Mouse (Mus musculus) adrenal gland (tissue): ENCODE results near the gene Elp6.

Source experiments
- intact Hi-C: fragments of 180-260 bp; cut with DNase I; formaldehyde crosslinking; loops from one replicate; pipeline ENCODE4 v1.15.1; 2025

Gene Elp6

GRCm38 (mm10) chr9:110315410-110315809, 10.4 kb downstream of the Elp6 start:
- intact Hi-C loops, result no loop called here

- intact Hi-C loops, result no loop called here
These were observed 10.9 kb downstream of the Elp6 start for GRCm38 (mm10) chr9:110315904-110316303.

- intact Hi-C loops, result no loop called here
These were observed 11.5 kb downstream of the Elp6 start for GRCm38 (mm10) chr9:110316503-110316902.

DNA sequence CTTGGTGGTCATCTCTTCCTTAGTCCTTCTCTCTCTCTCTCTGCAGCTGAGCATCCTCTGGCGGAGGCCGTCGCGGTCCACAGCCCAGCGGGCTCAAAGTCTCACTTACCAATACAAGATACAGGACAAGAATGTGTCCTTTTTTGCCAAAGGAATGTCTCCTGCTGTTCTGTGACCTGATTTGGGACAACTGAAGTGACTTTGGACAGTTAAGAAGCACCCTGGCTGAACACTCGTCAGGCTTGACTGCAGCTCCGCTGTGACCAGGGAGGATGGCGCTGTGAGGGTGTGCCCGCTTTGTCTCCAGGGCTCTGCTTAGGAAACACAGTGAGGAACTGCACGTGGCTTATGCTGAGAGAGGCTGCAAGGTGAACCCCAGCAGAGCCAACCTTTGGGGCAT, 15.8 kb downstream of the Elp6 start:
- intact Hi-C loops, result no loop called here

GRCm38 (mm10) chr9:110322972-110323371, 18.0 kb downstream of the Elp6 start:
- intact Hi-C loops, result no loop called here

DNA sequence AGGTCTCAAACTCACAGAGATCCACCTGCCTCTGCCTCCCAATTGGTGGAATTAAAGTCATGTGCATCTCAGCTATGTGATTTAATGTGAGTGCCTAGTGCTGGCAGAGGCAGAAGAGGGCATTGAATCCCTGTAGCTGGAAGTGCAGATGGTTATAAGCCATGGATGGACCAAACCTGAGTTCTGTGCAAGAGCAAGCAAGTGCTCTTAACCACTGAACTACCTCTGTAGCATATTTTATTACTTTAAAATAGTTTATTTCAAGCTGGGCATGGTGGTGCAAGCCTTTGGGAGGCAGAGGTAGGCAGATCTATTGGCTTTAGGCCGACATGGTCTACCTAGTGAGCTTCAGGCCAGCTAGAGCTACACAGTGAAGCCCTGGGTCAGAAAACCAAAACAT, 19.2 kb downstream of the Elp6 start:
- intact Hi-C loops, result no loop called here

DNA sequence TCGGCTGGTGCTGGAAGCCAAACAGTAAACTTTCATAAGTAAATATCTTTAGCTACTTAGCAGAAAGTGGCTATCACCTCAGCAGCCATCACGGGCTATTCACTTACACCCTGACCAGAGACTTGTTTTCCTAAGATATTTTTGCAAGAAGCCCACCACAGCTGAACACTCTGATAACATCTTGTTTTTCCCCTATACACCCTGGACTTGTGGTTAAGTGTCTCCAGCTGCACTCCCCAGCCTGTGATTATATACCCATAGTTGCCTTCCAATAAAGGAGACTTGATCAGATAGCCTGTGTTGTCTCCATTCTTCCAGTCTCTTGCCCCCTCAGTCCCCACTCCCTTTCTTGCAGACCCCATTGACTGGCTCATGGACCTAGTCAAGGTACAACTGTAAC, 23.2 kb downstream of the Elp6 start:
- intact Hi-C loops, result no loop called here

DNA sequence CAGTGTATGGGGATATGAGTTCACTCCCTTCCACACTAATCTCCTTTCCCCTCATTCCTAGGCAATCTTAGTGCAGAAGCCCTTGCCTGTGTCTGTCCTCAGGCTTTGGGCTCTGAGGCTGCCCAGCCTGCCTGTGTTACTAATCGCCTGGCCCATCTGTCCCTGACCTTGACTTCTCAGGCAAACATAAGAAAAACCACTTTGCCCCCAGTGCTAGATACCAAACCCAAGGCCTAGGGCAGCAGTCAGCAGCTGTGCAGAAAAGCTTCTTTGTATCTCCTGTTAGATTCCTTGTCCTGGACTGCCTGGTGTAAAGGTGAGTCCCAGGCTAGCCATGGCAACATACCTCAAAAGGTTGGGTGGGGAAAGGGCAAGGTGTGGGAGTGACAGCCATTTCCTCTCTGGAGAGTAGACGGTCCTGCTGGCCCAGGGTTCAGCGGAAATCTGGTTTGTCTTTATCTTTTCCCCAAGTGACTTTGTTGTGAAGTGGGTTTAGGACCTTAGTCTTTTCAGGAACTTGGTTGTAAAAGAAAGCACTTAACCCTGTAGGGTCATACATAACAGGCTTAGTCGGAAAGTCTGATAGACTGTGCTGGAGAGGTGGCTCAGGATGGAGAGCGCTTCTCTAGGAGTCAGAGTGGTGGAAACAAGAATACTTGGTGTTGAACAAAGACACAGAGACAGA, 24.1 kb downstream of the Elp6 start:
- intact Hi-C loops, result no loop called here

GRCm38 (mm10) chr9:110329655-110330054, 24.7 kb downstream of the Elp6 start:
- intact Hi-C loops, result loop anchor here (5.0 kb wide), 1 partner anchor 68 kb away; no protein-coding TSS in a partner anchor

DNA sequence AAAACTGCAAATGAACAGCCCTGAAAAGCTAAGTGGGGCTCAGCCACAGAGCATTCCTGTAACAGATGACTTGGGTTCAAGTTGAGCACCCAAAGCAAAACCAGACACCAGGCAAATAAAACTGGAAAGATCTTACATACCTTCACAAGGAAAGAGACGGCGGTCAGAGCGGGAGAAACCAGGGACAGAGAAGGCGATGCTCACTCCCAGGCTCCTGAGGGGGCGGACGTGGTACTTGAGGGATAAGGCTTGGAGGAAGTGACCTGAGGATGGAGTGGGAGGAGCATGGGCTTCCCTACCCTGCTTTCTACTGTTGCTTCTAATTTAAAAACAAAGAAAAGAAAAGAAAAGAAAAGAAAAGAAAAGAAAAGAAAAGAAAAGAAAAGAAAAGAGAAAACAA, 25.4 kb downstream of the Elp6 start:
- intact Hi-C loops, result loop anchor here (5.0 kb wide), 1 partner anchor 67 kb away; no protein-coding TSS in a partner anchor

GRCm38 (mm10) chr9:110330913-110331312, 25.9 kb downstream of the Elp6 start:
- intact Hi-C loops, result loop anchor here (5.0 kb wide), 1 partner anchor 66 kb away; no protein-coding TSS in a partner anchor

DNA sequence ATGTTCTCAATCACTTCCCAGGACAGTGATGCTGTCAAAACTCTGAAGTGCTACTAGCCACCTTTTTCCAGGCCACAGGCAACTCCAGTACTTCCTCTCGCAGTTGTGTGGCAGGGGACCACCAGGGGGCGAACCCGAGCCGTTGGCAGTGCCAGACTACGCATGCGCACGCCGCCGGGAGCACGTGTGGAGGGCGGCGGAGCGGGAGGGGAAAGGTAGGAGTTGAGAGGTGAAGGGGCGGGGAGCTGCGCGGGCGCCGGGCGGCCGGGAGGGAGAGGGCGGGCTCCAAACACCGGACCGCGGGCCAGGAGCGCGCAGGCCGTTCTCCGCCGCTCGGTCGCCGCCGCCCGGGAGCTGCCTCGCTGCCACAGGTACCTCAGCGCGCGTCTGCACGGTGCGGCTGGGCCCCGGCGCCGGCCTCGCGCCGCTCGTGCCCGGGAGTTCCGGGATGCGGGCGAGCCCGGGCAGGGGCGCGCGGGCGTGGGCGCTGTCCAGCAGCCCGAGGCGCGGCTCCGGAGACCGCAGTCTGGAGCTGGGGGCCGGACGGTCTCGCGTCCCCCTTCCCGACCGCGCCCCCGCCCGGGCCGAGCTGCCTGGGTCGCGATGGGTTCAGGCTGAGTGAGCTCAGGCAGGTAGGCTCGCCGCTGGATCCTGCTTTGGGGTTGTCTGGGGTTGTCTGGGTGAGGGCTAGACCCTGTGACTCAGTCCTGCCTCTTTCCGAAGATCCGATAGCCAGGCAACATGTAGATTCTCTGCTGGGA, 28.3 kb downstream of the Elp6 start, which contains the start of gene Scap:
Scap (plus strand) TSS at position 154 of the 761 bp plus-strand sequence.
- intact Hi-C loops, result loop anchor here (5.0 kb wide), 1 partner anchor 64 kb away; no protein-coding TSS in a partner anchor

DNA sequence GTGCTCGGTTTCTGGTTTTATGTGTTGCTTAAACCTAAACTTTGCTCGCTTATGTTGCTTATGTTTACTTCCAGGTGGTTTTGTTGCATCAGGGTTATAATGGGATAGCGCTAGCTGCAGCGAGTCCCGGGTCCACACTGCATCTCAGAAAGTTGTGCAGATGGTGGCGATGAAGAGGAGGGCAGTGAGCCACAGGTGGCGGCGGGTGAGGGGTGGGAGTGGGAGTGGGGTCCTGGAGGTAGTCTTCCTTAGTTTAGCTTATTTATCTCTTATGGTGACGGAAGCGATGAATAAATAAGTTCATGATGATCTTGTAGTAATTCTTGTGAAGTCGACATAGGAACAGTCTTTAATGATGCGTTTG, 28.9 kb downstream of the Elp6 start:
- intact Hi-C loops, result loop anchor here (5.0 kb wide), 1 partner anchor 63 kb away; no protein-coding TSS in a partner anchor

DNA sequence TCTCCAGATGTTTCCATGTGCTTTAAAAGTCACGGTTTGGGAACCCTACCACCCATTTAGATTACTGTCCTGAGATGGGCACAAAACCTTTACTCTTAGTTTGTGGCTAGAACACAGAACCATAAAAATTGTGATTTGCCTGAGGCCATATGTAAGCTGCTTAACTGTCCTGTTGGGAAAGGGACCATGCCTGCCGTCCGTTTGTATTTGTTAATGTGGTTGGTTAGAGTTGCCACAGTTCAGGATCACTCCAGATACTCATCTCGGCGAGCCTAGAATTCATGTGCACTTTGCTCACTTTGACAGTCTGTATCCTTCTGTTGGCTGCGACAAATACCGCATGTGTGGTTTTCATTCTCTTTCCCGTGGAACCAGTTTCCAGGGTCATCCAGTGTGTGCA, 29.9 kb downstream of the Elp6 start:
- intact Hi-C loops, result loop anchor here (5.0 kb wide), 2 partner anchors 37 to 62 kb away; no protein-coding TSS in a partner anchor

DNA sequence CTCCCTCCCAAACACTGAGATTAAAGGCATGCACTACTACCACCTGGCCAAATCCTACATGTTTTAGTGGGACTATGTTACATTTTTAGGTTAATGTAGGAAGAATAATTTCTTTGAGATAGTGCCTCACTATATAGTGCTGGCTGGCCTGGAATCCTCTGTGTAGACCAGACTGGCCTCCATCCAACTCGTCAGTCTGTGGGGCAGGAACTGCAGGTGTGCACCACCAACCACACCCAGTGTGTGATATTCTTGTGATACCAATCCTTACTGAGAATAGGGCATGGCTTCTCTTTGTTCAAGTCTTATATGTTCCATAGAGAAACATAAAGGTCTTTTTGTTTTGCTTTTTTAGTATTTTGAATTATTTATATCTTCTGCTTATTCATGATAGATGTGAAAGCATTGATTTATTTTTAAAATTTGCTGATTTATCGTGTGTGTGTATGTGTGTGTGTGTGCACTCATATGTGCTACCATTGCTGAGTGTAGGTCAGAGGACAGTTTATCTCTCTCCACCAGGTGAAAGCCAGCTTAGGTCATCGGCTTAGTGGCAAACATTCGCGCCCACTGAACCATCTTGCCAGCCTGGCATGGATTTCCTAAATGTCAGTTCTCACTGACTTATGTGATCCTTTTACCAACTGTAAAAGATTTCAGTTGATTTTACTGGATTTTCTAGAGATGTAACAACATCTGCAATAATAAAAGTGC, 35.2 kb downstream of the Elp6 start:
- intact Hi-C loops, result no loop called here

- intact Hi-C loops, result no loop called here
These were observed 37.0 kb downstream of the Elp6 start for GRCm38 (mm10) chr9:110342008-110342407.

DNA sequence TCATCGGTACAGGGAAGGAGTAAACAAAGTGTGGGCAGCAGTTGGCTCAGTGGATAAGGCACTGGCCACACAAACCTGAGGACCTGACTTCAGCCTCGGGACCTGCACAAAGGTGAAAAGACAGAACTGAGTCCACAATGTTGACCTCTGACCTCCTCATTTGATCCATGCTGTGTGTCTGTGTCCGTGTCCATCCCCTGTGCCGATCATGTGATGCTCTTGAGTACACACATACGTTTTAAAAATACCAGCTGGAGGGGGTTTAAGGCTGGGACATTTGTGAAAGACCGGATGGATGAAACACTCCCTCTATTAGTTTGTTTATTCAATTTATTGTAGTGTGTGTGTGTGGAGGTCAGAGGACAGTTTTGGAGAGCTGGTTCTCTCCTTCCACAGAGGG, 38.8 kb downstream of the Elp6 start:
- intact Hi-C loops, result no loop called here

GRCm38 (mm10) chr9:110345057-110345739, 40.2 kb downstream of the Elp6 start:
- intact Hi-C loops, result no loop called here

DNA sequence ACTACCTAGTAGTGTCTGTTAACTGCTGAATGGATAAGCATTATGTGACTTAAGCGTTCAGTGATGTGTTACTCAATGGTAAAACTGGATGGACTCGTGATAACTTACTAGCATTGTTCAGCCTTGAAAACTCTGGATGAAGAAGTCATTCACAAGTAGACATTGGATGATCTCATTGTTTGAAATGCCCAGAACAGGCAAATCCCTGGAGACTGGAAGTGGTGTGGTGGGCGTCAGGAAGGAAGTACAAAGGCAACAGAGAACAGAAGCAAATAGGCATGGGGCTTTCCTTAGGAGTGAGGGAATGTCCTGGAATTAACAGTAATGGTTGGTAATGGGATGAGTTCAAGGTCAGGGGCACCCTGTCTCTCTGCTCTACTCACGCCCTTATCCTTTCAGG, 43.9 kb downstream of the Elp6 start:
- intact Hi-C loops, result no loop called here

GRCm38 (mm10) chr9:110350188-110350587, 45.2 kb downstream of the Elp6 start:
- intact Hi-C loops, result no loop called here

- intact Hi-C loops, result no loop called here
These were observed 45.6 kb downstream of the Elp6 start for GRCm38 (mm10) chr9:110350612-110351011.
